Mouse (Mus musculus): ENCODE measurements at regions not wholly inside any gene's neighbourhood (a gene's known extent, or its start where the extent isn't known, plus 50 kb on each side); places are given as distances from the start of the nearest gene placed in this dataset.
A peak's percentile ranks its signal among the peaks of the same experiment; 100 is the strongest.

DNA sequence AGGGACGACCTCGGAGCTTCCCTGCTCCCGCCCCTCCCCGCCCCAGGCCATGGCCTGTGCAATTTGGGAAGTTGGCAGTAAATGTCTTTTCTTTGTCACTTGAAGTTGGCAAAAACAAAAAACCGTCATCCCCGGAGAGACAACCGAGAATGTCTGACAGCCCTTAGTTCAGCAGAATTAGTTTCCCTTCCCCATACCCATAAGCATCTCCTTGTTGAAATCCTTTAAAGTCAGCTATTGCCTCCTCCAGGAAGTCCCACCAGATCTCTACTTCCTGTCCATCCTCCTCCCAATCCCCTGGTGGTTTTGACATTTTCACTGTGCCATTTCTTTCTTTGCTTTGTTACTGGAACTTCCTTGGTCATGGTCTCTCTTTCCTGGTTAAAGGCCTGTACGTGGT is 54.8 kb downstream of the Foxb1 start:
- no peak for DNase-seq

GRCm38 (mm10) chr9:69705071-69705470 is 55.7 kb downstream of the Foxb1 start:
- no peak for DNase-seq

DNA sequence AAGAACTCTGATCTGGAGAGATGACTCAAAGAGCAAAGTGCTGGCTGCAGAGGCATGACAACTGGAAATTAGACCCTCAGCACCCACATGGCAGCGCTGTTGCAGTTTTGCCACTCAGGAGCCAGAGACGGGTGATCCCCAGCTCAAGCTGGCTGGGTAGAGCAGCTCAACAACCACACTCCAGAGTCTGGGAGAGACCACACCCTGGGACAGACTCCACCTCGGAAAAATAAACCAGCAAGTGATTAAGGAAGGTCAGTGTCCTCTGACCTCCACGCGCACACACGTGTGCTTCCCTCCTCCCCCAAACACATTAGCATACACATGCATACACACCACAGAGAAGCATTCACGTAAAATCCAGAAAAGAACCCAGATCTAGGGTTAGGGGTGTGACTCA is 57.0 kb downstream of the Foxb1 start:
- no peak for DNase-seq

DNA sequence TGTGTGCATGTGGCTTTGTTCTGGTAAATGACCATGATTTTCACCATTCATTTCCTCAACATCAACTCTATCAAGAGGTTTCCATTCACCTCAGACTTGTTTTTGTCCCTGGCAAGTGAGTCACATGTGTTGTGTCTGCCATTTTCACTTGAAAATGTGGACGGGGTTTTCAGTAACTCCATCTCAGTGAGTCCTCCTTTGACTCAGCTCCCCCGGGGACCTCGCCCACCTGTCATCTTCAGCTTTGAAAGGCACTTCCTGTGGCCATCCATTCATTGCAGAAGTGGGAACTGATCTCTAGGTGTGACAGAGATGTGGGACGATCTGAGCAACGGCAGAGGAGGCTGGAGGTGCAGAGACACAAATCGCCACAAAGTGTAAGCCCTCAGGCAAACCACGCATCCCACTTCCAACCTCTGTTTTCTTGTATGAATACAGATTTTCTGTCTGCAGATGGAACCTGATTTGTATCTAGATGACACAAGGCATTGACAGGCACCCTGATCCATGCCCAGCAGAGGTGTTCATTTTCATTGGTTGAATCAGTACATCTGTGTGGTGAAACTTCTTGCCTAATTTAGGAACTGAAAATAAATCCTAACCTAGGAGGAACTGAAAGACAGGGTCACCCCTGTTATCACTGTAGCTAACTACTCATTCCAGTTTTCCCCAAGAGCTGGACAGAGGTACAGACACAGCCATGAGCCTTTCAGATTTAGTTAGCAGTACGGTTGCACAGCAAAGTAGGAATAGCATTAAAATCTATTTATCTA is 58.4 kb downstream of the Foxb1 start:
- no peak for DNase-seq

GRCm38 (mm10) chr9:69700696-69701095 is 60.0 kb downstream of the Foxb1 start:
- no peak for DNase-seq

DNA sequence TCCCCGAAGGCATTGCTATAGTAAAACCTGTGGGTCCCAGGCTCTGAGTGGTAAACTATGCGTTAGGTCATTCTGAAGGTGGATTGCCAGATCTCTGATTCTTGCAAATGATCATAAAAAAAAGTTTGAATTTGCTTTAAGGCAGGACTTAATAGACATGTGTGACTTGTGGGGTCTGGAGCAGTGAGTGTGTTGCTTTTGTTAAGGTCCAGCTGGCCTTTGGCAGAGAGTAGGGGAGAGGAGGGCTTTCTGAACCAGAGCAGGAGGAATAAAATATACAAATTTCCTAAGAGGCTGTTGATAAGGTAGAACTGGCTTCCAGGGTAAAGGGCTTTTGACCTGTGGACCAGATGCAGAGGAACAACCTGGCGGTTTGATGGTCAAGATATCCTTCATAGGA is 69.0 kb downstream of the Foxb1 start:
- DNase-seq, result no peak

DNA sequence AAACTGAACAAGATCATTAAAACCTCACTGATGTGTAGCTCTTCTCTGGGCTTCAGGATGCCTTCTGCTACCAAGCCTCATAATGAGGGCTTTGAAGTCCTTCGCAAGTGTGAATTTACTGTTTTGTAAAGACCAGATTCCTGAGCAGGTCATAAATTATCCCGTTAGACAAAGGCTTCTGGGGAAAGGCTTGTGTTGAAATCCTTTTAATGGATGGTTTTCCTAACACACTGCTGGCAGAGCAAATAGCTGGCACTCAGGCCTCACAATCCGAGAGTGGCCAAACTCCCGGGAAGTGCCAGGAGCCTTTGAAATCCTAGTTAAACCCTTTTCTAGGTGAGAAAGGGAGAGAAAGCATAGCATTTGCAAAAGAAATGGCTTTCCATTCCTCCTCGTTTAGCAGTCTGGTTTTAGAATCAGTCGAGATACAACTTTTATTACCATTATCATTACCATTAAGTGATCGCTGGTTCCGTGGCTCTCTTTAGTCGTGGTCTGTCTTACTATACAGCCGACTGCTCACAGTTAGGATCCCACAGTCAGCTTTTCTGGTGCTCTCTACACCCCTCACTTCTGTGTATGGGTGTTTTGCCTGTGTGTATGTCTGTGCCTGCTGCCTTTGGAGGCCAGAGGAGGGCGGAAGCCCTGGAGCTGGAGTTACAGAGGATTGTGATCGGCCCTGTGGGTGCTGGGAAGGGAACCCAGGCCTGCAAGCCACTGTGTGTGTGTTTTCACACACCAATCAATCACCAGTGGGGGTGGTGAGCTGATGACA is 73.2 kb downstream of the Foxb1 start:
- DNase-seq, result no peak

DNA sequence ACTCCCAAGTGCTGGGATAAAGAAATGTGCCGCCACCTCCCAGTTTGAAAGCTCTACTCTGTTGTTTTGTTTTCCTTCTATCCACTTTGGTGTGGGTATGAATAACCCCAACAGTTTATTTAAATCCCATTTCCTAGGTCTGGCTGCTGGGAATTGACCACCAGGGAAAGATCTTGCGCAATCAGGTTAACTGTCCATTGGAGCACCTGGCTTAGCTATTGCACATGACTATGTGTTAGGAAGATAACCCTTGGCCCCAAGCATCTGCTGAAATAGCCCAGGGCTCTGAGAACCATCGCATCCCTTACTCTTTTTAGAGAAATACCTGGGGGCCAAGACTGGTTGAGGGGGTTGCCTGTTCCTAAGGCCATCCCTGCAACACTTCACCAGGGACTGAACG is 74.0 kb downstream of the Foxb1 start:
- DNase-seq, result no peak

- DNase-seq, result no peak
These were observed 75.1 kb downstream of the Foxb1 start for GRCm38 (mm10) chr9:69685630-69686029.

- no peak for DNase-seq
These were observed 79.1 kb downstream of the Foxb1 start for GRCm38 (mm10) chr9:69681372-69682213.

- no peak for DNase-seq
These were observed 82.1 kb downstream of the Foxb1 start for GRCm38 (mm10) chr9:69678634-69679033.

DNA sequence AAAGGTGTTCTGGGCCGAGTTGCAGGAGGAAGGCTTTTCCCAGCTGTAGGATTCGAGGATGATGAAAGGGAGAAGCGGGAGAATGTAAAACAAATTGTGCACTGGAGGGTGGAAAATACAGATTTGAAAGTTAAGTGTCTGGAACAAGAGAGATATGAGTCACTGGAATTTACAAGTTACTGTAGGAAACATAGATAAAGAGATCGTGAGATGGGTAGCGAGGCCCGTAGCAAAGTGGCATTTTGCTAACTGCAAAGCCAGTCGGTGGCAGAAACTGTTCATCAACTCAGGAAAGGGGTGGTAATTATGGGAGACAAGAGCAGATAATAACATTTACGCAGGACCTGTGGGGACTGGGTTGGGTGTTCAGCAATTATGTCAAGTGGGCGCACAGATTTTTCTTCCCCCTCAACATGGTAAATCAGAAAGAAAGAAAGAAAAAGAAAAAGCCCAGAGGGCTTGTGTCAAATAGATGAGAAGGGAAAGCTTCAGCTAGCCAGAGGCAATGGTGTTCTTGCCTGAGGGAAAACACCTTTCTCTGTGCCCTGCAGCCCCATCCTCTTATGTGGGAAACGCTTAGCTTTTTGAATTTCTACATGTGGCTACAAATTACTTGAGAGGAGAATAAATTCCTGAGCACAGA is 87.2 kb downstream of the Foxb1 start:
- DNase-seq, result no peak

- DNase-seq, result no peak
These were observed 87.9 kb downstream of the Foxb1 start for GRCm38 (mm10) chr9:69672657-69673462.

DNA sequence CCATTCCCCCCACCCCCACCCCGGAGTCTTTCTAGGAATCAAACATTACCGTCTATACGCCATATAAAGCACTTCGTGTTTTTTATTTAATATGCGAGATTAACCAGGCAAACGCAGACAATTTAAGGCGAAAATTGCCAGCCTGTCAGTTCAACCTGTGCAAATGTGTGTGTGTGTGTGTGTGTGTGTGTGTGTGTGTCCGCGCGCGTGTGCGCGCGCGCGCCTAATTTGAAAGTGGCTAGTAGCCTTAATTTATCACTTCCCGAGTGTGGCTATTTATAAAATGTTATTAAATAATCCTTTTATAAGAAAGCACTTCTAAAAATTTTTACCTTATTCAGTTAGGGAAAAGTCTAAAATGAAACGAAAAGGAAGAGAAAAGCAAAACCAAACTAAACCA is 89.5 kb downstream of the Foxb1 start:
- no peak for DNase-seq

DNA sequence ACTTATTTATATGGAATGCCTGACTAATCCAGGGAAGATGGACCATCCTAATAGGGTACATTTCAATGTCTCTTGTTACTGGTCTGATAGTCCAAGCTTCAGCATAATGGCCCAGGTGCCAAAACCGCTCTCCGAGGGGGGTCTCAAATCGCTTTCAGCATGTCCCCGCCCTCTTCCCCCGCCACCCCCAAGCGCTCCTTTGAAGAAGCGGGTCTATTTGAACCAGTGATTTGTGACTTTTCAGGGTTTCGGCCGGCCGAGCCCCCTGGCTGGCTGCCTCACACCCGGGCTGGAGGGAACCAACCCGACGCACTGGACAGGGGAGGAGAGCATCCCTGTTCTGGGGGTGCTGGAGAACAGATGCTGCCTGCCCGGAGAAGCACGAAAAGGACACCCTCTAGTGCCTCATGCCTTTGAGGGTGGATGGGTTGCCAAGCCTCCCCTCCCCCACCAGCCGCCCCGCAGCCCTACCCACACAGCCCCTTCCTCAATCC is 90.1 kb downstream of the Foxb1 start:
- no peak for DNase-seq

- no peak for DNase-seq
These were observed 90.9 kb downstream of the Foxb1 start for GRCm38 (mm10) chr9:69669611-69670550.

GRCm38 (mm10) chr9:69668475-69669090 is 92.2 kb downstream of the Foxb1 start:
- DNase-seq, result peak; percentile 21 to 61

- no peak for DNase-seq
These were observed 93.6 kb downstream of the Foxb1 start for GRCm38 (mm10) chr9:69667064-69667533.

DNA sequence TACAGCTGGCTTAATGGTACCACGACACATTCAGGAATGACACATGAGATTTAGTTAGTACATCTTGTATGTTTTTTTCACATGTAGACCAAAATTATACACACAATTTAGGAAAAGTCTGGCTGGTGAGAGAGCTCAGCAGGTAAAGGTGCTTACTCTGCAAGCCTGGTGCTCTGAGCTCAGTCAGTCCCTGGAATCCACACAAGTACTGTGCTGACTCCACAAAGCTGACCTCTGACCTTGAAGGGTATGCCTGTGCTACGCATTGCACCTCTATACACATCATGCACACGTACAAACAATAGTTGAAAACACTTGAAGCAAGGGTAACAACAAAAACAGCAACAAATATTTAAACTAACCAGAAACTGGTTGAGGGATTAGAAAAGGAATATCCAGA is 96.5 kb downstream of the Foxb1 start:
- DNase-seq, result no peak

DNA sequence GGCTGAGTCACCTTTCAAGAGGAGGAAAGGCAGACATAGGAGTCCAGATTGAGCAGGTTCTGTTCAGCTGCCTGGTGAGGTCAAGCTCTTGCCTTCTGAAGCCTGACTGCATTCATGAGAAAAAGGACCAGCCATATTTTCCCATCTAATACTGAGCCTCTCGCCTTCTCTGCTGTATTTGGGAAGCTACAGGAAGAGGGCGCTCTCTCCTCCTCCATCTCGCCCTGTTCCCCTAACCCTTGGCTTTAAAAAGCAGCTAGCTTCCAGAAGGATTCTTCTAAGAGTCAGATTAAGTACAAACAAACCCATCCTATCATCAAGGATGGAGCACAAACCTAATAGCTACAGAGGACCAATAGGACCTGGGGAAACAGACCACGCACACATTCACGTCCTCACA is 98.3 kb downstream of the Foxb1 start:
- DNase-seq, result no peak

Data from thymus, adult 18-20 months (tissue).